Mouse (Mus musculus) B cell, adult 2 months (primary cell): ENCODE data around the gene Spata32.

Experiments used
- DNase-seq, 2 experiments: peaks; one replicate each; pipeline ENCODE4 v3.0.0; 2022

The Spata32 gene

DNA sequence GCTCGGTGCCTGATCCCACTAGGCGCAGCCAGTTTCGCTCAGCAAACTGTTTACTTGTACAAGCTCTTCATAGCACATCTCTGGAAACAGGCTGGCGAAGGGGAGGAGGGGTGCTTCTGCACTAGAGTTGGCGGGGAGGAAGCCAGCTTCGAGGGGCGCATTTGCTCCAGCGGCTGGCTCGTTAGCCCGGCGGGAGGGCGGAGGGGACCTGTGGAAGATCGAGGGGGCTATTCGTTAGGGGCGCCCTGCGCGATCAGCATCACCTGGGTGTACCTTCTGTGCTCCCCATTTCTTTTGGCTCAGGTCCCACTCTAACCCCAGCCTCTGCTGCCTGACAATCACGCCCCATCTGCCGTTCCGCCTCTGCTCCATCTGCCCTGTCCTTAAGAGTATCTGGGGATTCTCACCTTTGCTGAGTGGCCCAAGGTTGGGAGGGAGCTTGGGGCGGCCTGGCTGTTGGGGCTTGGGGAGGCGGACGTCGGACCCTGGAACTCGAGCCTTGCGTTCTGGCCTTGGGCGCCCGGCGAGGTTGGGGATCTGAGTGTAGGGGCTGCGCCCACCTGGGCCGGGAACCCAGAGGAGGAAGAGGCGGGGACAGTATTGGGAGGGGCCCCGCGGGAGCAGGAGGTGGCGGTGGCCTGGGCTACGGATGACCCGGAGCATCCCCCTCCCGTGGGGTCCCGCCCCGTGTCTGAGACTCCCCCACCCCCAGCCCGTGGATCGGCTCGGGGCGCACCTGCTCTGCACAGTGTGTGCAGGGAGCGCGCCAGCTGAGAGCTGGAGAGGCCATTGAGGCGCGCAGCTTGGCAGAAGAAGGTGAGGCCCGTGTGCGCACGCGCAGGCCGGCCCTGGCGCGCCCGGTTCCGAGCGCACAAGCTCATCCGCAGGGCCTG is 19.1 kb downstream of the Spata32 start:
- no peak for DNase-seq

DNA sequence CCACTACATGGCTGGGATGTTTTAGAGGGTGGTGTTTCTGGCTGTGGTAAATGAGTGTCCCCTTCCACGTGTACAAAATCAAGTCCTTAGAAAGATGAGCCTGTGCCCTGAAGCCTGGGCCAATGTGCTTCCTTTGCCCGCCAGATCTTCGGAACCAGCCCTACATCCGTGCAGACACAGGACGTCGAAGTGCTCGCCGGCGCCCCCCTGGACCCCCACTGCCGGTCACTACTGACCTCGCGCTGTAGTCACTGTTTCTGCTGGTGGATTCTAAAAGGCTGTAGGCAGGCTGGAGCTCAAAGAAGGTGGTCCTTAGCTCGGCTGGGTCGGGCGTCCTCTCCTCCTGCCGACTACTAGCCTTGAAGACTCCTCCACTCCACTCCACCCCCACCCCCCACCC is 19.9 kb downstream of the Spata32 start:
- no peak for DNase-seq

DNA sequence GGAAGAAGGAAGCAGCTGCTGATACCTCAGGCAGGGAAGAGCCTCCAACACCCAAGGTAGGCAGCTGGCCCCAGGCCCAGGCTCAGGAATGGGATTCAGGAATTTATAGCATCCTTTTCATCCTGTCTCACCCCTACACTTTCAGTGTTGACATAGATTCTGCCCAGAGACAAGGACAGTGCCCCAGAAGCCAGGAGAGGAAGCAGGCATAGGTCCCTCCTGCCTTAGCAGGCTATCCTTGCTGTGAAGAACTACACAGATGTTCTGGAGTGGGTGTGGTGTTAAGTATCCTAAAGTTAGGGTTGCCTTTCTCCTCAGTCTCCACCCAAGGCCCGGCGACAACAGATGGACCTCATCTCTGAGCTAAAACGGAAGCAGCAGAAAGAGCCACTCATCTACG is 20.9 kb downstream of the Spata32 start:
- DNase-seq: no peak

DNA sequence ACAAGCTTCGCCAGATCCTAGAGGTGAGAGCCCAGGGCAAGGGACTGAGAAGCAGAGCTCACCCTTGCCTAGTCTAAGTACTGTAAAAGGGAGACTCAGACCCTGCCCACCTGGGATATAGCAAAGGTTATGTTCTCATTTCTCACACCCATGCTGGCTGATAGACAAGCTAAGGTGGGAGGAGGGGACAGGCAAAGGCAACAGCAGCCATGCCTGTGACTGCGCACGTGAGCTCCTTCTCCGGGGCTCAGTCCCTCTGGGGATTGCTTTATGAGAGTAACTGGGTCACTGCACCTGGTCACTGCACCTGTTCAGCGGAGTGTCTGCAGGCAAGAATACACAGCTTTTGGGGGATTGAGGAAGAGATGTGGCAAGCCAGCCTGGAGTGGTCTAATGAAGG is 22.6 kb downstream of the Spata32 start:
- no peak for DNase-seq

DNA sequence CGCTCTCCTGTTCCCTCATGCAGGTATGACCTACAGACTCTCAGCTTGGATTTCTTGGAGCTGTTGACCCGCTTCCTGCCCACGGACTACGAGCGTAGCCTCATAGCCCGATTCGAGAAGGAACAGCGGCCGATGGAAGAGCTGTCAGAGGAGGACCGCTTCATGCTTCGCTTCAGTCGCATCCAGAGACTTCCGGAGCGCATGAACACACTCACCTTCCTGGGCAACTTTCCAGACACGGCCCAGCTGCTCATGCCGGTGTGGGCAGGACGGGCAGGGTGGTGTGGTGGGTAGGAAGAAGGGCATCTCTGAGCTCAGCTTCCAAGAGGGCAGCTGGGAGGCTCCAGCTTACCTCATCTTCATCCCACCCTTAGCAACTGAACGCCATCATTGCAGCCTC is 23.0 kb downstream of the Spata32 start:
- no peak for DNase-seq

DNA sequence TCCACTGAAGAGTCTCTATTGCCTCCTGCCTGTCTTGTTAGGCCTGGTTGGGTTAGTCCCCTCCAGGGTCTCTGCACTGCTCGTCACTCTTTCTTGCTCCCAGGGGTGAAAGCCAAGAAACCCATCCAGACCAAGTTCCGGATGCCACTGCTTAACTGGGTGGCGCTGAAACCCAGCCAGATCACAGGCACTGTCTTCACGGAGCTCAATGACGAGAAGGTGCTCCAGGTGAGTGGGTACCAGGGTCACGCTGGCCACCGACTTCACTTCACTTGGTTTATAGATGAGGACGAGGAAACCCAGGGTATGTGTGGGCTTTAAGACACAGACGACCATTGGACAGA is 24.4 kb downstream of the Spata32 start:
- DNase-seq: no peak

DNA sequence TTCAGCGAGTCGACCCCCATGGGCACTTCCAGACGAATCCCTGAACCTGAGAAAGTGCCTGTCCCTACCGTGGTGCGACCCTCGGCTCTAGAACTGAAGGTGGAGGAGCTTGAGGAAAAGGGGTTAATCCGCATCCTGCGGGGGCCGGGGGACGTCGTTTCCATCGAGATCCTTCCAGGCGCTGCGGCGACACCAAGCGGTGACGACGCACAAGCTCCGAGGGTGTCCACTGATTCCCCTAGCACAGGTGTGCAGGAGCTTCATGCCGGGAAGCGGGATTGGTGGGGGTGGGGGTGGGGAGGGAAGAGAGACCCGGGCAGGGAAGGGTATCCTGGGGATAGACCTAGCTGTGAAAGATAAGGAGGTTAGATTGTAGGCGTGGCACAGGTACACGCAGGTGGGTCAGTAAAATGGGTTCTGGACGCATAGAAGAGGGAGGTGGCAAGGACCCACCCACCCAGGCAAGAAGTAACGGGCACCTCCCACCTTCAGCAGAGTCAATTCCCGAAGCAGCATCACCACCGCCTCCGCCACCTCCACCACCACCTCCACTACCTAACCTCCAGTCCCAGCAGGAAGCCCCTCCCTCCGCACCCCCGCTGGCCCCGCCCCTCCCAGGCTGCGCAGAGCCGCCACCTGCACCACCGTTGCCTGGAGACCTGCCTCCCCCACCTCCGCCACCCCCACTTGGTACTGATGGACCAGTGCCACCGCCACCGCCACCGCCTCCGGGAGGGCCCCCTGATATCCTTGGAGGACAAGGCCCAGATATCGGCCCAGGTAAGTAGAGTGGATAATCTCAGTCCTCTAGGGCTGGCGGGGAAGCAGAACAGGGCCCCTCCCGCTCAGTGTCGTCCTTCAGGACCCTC is 25.0 kb downstream of the Spata32 start:
- DNase-seq: no peak

DNA sequence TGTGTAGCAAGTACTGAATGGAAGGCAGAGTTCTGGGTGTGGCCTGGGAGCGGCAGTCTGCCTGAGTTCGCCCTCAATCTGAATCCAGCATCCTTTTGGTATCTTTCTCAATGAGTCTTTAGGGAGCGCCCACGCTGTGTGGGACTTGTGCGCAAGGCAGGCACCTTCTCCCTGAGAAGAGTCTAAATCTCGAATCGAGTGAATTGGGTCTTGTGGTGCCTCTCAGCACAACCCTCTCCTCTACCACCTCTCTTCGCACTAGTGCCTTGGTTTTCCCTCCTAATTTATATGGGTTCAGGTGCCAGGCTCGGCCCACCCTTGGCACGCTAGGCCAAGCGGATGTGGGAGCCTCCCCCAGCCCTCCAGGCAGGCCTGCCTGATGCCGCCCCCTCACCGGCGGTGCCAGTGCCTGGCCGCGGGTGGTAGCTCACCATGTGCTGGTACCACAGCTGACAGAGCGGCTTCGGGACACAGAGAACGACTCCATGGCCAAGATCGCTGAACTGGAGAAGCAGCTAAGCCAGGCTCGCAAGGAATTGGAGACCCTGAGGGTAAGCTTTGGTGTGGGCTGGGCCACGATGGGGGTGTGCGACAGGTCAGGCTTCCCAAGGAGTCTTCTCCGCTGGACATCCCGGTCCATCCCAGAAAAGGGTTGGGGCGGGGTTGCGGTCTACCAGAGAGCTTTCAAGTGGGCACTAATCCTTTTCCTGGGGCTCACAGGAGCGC is 25.8 kb downstream of the Spata32 start:
- DNase-seq: no peak

DNA sequence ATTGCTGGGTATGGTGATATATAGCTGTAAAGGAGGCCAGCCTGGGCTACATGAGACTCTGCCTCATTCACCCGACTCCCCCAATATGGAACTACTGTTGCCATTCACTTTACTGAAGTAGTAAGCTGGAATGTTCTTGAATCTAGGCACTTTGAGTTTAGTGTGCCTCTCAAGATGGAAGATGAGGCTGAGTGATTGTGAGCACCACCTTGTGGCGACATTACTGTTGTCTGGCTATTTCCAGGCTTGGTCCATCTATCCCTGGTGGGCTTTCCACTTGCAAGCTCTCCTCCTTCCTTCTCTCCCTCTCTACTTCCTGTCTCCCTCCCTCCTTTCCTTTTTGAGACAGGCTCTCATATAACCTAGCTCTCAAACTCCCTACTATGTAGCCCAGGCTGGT is 33.3 kb downstream of the Spata32 start:
- DNase-seq: peak; percentile 69 to 71

DNA sequence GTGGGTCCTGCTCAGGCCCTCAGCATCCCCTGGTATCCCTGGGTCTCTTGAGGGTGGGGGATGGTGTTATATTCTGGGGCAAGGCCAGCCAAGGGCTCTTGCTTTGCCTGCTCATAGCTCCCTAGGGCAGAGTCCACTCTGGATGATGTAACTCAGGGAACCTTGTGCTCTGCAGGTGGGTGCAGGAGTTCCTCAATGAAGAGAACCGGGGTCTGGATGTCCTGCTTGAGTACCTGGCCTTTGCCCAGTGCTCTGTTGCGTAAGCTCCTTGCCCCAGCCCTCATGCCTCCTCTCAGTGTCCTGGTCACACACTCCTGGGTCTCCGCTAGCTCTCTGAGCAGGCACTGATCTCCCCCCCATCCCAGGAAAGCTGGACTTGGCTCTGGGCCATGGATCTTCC is 36.3 kb downstream of the Spata32 start:
- DNase-seq: no peak

DNA sequence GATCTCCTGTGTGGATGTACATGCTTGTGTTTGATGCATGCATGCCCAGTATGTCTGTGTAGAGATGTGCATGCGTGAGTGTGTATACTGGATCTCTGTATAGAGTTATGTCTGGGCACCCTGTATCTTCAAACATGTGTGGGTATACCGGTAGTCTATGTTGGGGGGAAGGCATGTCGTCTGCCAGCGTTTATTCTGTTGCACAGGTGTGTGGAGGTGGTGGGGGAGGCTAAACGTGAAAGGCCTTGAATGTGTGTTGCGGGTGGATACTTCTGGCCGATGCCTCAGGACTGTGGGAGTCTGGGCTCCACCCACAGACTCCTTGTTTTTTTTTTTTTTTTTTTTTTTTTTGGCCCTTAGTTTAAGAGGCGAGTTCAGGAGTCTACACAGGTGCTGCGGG is 36.9 kb downstream of the Spata32 start:
- DNase-seq: no peak

DNA sequence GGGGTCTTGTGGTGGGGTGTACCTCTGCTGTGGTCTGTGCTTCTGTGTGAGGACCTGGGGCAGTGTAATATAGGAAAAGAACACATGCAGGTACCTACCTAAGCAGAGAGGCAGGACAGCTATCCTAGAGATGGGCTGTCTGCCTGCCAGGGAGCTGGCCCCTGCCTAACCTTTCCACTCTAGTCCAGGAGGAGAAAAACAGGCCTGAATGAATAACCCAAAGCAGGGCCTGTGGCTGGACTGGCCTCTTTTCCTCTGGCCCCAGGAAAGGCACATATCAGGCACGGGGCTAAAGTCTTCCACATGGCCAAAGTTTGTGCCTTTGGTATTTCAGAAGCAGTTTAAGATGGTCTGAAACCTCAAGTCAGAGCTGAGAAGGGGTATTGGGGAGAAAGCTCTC is 37.8 kb downstream of the Spata32 start:
- no peak for DNase-seq

DNA sequence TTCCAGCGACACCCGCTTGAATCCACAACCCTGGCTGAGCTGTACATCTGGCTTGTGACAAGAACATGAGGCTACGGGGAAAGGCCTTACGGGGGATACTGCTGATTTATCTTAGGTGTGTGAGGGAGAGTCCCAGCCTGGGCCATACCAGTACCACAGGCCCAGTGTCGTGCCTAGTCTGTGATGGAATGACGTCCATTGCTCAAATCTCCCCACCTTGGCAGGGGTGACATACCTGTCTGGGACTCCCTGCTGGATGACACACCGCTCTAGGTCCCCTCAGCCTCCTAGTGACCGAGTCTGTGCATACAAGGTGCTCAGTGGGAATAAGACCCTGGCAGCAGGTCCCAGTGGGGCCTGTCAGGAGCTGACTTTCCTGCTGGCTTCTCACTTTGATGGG is 39.5 kb downstream of the Spata32 start:
- no peak for DNase-seq

DNA sequence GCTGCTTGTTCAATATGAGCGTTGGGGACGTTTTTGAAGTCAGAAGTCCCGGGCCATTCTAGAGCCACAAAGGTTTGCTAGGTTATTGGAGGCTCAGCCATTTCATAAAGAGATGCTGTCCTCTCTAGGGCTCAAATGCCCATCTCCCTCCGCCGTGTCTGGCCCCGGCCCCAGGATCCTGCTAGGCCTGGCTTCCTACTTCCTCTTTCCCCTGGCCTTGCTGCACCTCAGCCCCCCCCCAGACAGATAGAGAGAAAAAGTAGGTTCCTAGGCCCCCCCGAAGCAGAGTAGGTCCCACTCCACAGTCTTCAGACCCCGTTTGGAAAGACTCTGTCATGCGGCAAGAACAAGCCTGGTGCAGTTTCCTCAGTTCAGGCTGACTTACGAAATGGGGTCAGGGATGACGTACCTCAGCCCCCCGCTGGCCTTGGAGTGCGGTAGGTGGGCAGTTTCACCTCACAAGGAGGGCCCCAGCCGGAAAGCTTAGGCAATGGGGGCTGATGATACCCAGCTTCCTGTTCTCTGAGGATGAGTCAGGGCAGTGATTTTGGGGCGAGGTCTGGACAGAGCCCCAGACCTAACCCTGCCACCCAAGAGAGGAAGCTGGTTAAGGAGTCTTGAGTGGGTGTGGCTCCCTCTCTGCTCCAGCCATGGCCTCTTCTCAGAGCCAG is 40.3 kb downstream of the Spata32 start:
- DNase-seq: peak; percentile 52 to 60

DNA sequence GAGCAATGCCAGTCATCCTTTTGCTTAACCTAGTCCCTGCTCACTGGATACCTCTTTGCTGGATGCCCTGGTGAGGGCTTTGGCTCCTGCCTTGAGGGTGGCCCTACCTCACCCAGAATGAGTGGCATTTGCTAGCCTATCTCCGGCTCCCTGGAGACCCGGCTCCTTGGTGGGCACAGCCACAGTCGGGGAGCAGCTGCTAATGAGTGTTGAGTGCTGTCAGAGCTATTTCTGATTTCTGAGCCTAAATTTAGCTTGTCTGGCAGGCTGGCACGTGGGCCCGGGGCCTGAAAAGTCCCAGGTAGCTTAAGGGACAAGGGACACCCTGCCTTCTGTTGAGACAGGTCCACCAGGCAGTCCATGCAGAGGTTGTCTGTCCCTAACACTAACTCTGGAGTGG is 41.0 kb downstream of the Spata32 start:
- peak; percentile 27 to 28 for DNase-seq

DNA sequence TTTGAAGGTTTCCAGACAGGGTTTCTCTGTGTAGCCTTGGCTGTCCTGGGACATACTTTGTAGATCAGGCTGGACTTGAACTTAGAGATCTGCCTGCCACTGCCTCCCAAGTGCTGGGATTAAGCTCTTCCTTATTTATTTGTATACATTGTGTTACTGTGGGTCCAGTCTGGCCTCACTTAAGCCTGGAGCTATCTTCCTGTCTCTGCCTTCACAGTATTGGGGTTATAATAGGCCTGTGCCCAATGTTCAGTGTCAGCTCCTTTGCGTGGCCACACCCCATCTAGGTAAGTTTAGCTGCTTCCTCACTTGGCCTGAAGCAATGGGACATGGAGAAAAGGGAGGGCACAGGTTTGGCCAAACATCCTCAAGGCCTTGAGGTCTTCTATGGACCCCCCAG is 41.7 kb downstream of the Spata32 start:
- DNase-seq: no peak

DNA sequence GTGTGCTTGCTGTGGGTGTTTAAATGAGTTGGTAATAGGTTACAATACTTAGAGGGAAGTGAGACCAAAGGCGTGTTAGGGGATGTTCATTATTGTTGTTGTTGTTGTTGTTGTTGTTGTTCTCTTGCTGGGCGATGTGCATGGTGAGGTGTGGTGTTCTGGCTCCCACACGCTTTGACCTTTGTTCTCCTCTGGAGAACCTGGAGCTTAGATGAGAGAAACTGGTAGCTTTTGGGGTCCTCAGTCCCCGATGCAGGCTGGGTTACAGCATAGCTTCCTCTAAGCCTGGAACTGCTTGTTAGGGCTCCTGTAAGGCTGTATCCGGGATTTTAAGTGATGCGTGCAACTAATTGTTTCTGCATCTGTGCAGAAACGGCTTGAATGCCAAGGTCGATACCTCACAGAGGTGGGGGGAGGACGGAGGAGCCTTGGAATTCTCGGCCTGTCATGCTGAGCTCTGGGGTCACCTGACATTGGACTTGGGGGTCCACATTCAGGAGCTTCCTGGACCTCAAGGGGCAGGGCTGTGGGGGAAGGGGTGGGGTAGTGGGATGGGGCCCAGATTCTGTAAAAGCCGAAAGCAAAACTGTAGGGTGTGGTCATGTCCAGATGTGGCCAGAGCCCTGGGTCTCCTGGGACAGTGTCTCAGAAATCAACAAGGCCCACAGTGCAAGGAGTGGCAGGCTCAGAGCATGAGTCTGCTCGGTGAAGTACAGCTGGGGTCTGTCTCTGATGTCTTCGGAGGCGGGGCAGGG is 42.4 kb downstream of the Spata32 start:
- peak; percentile 40 to 51 for DNase-seq

DNA sequence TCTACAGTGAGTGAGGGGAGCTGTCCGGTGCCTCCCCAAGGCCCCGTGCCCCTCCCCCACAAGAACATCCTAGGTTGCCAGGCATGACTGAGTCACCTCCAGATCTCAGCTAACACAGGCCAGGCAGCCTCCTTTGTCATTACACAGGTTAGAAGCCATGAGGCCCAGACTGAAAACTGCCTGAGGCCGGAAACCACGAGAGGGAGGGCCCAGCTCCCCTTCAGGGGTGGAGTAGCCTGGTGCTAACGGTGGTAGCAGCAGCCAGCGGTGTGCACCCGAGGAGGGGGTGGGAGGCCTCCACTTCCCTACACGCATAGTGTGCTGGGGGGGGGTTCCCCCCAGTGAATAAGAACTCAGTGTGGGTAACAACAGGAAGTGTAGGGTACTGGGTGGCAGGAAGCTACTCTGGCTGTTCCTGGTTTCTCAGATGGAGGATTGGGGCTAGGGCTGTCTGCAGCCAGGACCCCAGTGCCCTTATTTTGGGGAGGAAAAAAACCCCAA is 43.3 kb downstream of the Spata32 start:
- DNase-seq: peak; percentile 88 to 92

DNA sequence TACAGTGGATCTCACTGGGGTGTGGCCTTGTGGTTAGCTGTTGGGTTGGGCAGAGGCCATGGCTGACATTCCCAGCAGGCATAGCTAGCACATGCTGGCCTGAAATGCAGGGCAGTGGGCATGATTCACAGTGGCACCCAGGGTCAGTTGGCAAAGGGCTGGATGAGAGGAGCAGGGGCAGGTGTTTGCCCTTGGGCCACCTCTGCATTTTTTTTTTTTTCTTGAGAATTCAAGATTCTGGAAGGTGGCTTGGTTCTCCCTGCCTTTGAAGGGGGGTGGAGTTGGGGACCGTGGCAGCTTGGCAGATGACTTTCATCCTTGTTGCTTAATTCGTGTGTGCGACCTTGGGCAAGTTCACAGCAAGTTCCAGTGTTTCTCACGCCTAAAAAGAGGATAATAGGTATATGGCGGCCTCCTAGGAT is 43.8 kb downstream of the Spata32 start:
- no peak for DNase-seq

DNA sequence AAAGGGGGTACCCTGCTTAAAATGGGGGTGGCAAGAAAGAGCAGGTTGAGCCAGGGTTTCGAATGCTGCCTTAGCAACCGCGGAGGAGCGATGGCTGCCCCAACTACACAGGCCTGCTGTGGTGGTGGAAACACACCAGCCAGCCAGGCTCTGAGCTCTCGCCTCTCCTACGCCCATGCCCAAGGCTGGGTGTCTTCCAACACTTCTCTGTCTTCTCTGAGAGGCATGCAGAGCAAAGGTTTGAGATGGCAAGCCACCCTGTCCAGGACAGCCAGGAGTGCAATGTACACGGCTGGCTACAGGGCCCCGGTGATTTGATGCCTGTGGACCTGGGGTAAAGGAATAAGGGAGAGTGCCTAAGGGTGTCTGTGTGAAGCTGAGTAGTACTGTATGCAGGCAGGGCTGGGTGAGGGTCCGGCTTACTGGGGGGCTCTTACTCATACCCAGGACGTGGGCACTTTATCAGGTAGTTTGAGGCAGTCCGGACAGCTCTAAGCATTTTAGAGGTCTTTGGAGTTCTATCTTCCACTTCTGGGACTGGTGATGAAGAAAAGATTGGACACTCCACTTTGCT is 44.4 kb downstream of the Spata32 start:
- DNase-seq: no peak

DNA sequence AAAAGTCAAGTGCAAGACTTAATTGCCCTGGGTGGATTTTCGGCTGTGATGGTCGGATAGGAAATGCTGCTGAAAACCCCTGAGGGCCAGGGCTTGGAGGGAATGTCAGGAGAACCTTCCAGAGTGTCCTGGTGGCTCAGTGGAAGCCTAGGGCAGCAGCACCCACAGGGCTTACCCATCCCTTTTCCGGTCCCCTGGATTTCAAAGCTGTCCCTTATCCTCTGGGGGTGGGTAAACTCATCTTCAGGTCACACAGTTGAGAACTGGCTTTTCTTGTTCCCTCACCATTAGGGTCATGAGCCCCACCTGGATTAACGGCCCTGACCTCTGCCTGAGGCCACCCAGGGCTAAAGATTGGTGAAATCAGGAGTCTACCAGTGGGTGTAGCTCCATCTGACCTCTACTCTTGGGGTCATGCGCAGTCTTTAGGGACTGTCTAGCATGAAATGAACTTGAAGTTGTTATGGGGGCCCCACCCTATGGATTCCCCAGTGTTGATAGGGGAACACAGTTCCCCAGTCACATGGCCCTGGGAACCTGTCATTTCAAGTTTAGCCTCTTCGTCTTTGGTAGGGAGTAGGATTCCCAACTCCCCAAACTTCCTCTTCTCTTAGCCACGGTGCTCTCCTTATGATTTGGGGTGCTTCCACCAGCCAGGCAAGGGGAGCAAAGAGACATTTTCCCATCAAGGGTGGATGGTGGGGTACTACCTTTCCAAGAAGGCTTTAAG is 45.0 kb downstream of the Spata32 start:
- DNase-seq: no peak
